Mouse (Mus musculus) spleen, postnatal 4 days (tissue): ENCODE measurements around the gene Dock1.

Experiments
- DNase-seq, 2 experiments: peaks; one replicate each; pipeline ENCODE4 v3.0.0; 2022; ENCODE audit warnings: low spot score in 2 of 2

The Dock1 gene

DNA sequence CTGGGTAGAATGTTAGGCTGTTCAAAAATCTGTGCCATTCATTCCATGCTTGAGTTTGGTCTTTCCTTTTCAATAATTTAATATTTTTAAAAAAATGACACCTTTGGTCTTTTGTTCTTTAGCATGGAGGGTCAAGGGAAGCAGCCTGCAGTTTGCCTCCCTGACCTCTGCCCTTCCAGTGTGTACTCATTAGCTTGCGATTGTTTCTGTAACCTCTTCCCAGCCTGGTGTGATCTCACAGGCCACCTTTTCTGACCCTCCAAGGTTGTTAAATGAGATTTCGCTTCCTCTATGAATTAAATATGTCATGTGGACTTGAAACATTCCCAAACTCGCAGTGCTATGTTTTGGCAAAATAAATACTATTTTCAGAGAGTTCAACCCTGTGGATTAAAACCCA is 151.6 kb downstream of the Dock1 start:
- no peak for DNase-seq

DNA sequence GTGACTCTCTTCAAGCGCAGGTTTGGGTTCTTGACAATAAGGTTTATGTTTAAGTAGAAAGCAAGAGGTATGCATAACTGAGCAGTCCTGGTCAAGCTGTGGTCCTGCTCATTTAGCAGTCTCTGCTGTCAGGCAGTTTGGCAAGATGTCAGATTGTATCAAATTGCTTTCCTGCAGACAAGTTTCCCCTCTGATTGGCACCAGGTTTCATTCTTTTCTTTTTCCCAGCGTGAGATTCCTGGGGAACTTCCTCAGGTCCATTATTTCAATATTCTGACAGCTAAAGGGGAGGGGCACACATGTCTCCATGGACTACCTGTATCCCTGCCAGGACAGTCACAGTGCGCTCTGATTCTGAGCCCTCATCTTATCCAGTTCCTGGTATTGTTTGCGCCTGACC is 153.4 kb downstream of the Dock1 start:
- DNase-seq: no peak

DNA sequence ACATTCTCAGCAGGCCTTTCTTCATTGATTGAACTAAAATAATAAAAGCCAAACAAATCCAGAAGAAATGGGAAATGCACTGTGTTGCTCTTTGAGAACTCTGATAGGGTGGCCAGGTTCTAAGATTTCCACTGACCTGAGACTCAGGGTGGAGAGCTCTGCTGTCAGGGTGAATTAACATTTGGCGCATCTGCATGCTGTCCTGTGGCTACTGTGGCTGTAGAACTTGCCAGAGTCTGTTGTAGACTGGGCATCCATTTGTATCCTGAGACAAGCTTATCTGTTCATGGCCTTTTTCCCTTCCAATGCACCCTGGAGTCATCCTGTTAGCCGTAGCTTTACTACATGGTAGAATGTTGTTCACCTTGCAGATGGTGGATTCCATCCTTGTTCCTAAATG is 169.6 kb downstream of the Dock1 start:
- DNase-seq: no peak

DNA sequence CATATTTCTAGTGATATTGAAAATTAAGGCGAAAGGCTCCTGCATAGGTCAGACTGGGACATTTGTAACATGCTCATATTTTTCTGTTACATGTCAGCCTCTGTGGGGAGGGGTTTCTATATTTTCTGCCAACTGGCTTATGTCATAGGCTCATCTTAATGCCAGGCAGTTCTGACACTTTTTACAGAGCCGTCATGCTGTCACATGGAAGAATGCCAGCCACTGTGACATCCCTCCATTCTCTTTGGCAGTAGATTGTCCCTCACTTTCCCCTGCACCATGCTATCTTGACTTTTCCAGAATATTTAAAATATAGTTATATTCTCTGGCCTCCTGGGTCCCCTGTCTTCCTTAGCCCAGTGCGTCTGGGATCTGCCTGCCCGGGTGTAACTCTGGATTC is 172.3 kb downstream of the Dock1 start:
- no peak for DNase-seq

DNA sequence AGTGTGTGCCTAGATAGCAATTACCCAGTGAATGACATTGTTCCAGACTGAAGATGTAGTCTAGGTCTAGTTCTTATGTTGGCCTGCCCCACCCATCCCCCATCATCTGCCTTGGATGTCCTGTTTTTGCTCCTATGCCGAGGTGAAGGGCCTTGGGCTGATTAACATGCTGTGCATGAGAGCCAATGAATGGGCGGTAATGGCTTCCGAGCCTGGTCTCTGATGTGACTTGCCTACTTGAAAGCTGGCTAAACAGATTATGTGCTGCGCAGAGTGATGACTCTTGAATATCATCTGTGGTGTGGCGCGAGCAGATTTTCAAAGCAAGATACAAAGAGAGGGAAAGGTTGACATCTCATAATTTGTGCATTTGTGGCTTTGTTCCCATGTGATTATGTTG is 191.5 kb downstream of the Dock1 start:
- no peak for DNase-seq

DNA sequence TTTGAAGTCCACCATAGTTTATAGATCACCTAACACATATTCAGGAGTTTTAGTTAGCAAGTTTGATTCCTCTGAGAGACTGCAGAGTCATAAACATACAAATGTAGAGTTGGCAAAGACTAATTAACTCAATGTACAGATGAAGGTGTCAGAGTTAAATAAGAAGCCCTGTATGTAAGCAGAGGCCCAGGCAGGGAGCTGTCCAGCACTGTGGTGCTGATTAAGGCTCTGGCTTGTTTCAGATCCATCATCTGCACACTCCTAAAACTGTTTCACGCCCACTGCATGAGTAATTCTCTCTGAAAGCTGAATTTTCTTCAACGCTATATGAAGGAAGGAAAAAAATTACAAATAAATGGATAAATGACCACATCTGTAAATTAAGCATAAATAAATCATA is 193.7 kb downstream of the Dock1 start:
- no peak for DNase-seq

DNA sequence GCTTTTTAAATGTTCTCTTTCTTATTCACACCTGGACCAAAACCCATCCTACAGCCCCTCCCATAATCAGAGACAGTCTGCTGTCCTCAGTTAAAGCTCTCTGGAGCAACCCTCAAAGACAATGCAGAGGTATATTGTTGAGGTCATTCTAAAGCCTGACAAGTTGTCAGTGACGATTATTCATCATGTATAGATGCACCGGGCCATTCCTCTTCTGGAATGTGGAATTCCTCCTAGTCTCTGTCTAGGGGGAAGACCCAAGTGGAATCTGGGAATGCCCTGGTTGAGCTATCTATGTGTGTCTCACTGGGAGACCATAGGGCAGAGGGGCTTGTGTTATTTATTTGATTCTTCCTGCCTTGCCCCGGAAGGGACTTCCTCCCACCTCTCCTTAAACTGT is 202.1 kb downstream of the Dock1 start:
- no peak for DNase-seq

DNA sequence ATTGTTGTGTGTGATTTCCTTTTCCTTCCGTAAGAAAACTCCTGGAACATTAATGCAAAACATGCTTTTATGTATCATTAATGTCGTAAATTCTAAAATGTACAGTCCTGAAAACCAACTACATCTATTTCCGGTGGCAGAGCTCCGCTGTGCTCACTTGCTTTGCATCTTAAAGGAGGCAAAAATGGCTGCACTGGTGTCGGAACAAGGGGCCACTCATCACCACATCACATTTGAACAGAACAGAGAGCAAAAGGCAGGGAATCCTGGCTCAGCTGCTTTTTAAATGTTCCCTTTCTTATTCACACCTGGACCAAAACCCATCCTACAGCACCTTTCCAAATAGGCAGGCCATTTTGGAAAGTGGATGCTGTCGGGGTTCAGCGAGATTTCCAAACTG is 202.5 kb downstream of the Dock1 start:
- DNase-seq: no peak

DNA sequence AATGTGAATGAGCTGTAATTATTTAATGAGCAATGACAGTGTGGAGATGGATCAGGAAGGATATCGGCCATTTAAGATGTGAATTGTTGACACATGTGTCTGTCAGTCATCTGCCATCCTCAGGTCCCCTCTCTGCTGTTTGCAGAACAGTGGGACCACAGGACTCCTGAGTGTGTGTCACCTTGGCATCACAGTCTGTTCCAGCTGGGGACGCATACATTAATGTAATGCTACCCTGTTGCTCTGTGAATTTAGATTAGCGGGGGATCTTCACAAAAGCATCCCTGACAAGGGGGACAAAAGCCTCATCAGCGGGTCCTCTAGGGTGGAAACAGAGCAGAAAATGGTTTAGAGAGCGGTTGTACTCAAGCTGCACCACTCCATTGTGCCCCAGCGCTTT is 208.5 kb downstream of the Dock1 start:
- DNase-seq: no peak

DNA sequence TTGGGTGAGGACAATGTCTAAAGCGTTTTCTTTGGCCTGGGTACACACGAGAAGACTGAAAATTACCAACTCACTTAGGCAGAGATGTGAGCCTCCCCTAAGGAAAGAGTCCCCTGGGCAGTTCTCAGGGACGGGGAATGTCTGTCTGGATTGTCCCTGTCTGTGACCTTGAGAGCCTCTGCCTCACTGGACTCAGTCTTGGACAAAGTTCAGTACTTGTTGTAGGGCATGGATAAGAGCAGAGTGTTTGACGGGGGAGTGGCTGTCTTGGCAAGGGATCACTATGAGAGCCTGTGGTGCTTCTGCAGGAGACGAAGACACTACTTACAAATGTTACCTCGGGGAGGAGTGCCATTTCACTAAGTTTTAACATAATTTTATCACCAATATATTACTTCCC is 210.0 kb downstream of the Dock1 start:
- DNase-seq: no peak

DNA sequence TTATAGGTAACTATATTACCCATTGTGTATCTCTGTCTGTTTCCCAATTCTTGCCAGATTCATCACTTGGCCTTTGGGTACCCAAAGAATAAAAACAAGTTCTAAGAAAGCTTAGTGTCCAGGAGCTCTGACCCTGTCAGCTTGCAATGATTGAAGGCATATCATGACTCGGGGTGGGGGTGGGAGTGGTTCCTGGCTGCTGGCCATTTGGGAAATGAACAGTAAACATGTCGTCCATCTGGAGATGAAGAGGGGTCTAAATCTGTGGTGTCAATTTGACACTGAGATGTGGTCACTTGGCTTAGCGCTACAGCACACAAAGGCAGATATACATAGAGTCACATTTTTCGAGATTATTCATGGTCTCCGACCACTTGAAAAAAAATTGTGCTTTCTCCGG is 213.1 kb downstream of the Dock1 start:
- no peak for DNase-seq

DNA sequence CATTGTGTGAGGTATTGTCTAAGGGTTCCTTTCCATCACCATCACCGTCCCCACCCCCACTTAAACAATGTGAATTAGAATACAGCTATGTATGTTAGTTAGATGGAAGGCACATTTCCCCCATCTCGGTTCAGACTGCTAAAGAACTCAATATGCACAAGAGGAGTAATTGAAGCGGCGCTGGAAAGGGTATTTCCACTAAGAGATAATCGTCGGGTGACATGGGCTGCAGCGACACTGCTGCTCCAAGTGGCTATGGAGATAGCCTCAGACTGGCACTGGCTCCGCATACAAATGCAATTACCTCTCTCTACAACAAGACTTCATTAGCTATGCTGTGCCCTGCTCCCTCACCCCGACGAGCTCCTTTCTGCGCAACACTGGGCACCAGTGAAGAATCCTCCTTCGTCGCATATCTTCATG is 222.0 kb downstream of the Dock1 start:
- no peak for DNase-seq

DNA sequence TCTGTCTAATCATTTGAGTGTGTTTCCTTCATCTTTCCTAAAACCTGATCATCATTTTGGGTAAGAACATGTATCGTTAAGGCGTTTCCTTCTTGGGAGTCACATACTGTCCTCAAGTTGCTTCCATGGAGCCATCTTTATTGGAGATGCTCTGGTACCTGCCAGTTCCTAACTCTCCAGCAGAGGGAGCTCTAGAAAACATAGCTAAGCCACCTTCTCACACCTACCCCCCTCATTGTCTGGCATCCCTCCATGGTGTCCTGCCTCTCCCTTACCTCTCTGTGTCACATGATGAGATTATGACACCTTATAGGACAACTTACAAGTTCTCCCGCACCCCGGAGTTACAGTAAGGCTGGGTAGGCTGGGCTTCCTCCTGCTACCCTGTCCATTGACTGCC is 222.5 kb downstream of the Dock1 start:
- DNase-seq: no peak

DNA sequence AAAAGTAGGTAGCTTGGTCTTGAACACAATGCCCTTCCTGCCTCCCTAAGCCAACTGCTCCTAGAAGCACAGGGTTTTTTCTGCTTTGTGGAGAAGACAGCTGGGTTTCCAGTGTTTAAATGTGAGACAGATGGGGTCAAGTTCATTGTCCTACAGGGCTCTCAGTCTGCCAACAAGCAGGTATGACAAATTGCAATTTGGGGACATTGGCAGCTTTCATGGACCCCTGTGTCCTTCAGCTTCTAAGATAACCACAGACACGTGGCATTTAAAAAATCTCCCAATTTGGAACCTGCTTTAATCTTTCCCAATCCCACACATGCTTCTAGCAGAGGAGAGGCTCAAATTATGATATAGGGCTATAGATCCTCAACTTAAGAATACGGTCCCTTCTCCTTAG is 224.2 kb downstream of the Dock1 start:
- no peak for DNase-seq

DNA sequence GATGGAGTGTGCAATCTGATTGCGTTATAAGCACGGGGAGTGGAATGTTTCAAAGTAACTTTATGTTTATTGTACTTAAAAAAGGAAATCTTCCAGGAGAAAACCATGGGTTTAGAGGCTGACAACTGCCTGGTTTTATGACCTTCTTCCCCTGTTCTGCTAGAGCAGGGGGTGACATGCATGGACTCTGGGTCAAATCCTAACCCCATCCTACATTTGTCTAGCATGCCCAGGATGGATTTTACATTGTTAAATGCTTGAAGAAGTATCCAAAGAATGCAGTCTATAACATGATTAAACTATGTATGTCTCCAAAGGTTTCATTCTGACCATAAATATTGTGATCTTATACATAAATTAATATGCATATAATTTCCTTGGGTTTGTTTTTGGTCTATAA is 229.0 kb downstream of the Dock1 start:
- DNase-seq: no peak

DNA sequence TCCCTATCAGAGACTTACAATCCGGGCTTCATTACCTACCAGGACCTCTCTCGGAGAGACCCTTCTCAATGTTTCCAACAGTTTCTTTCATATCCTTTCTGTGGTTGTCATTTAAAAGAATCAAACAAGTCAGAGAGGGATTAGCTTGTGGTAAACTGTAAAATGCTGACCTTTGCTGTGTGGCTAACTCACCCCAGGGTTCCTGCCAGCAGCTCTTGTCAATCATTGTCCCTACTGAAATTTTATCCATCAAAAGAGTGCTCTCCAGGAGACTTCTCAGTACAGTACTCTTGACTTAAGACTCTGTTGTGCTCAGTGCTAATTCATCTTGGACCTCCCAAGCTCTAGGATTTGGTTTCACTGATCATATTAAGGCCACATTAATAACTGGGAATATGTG is 231.5 kb downstream of the Dock1 start:
- DNase-seq: no peak

DNA sequence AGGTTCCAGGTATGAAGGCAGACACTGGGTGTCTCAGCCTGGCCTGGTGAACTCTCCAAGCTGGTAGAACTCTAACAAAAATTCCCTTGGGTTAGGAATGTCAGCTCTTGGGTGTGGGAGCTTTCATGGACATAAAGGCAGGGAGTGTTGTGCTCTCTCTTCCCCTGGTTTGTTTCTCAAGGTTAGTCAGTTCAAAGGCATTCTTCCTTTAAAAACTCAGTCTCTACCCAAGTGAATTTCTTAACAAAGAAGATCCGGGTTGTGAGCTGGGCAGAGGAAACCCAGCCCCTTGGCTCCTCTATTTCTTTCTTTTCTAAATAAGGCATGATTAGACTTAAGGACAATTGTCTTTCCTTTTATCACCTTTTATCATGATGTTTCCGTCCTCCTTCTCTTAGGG is 261.4 kb downstream of the Dock1 start:
- DNase-seq: no peak

DNA sequence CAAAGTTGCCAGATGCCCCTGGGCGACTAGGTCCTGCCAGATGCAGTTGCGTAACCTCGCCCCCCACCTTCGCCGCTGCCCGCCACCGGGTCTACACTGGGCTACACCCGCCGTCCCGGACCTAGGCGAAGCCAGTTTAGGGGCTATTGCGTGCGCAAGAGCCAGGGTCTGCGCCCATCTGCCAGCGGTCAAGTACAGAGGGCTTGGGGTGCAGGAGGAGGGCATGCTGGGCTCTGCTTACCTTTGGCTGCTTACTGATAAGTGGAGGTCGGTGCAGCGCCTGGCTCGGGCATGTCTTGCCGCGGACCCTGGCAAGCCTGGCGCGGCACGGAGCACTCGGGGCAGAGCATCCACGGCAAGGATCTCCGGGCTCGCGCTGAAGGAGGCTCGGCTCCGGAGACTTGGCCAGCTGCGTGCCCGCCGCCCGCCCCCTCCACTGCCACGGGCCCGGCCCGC is 267.0 kb downstream of the Dock1 start:
- peak in 1 of 2 experiments; percentile 61 for DNase-seq

DNA sequence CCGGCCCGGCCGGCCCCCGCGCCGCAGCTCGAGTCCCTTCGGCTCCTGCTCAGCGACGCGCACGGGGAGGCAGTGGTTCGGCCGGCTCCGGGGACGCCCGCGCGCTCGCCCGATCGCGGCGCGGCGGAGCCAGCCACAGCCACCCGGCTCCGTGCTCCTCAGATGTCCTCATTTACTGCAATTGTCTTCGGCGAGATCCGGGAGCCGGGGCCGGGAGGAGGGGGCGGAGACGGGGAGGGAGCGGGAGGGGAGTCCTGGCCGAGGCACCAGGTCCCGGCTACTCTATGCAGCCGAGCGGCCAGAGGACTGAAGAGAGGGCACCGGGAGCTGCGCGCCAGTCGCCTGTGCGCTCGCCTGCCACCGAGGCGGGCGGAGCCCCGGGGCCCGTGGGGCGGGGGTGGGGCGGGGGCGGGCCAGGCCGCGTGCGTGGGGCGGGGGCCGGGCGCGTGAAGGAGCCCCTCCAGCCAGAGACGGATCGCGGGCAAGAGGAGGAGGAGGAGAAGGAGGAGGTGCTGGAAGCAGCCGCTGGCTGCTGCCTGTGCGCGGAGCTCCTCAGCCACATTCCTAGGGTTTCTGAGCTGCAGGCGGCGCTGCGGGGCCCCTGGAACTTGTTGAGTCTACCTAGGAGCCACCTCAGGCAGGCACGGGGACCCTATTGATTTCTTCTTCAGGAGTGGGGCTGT is 267.6 kb downstream of the Dock1 start, which contains the start of gene Fam196a:
Fam196a (minus strand) TSS at position 504 of the 683 bp plus-strand sequence.
- DNase-seq: no peak

DNA sequence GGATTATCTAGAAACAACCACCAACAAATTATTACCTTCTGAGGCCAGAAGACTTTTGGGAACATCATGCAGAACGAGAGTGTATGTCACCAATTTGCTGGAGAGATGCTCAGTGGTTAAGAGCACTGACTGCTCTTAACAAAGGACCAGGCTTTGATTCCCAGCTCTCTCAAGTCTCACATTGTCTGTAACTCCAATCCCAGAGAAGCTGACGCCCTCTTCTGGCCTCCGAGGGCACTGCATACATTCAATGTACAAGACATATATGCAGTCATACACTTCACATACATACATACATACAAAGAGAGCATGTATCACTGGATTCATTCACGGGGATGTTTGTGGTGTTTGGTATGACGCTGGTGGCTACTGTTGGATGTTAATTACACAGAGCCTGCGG is 271.4 kb downstream of the Dock1 start:
- DNase-seq: no peak

DNA sequence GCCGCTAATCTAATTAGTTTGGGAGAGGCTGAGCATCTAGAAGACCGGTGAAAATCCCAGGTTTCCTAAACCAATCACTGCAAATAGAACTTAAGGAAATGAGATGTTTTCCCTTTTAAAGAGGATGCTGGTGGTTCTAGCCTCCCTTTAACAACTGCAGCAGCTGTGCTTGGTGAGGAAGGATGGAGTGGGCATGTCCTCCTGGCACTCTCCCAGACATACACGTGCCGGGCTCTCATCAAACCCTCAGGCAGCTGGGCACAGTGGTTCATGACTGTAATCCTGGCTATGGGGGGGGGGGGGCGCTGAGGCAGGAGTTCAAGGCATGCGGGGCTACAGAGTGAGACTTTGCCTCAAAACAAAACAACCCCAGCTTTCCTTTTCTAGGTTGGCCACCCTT is 272.6 kb downstream of the Dock1 start:
- no peak for DNase-seq

DNA sequence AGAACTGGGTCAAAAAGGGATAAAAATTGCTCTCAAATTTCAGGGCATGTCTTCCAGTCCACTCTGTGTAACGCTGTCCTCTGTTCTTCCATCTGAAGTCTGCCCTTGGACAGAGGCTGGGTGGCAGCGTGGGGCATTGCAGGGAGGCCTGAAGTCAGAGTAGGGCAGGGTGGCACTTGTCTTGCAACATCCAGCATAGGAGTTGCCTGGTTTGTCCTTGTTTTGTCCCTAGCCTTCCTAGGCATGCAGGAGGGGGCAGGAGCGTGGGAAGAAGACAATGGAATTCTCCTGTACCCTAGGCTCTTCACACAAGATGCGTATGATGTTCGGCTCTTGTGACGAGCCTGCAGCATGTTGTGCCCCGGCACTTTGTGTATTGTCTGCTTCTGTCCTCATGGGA is 273.2 kb downstream of the Dock1 start:
- no peak for DNase-seq

DNA sequence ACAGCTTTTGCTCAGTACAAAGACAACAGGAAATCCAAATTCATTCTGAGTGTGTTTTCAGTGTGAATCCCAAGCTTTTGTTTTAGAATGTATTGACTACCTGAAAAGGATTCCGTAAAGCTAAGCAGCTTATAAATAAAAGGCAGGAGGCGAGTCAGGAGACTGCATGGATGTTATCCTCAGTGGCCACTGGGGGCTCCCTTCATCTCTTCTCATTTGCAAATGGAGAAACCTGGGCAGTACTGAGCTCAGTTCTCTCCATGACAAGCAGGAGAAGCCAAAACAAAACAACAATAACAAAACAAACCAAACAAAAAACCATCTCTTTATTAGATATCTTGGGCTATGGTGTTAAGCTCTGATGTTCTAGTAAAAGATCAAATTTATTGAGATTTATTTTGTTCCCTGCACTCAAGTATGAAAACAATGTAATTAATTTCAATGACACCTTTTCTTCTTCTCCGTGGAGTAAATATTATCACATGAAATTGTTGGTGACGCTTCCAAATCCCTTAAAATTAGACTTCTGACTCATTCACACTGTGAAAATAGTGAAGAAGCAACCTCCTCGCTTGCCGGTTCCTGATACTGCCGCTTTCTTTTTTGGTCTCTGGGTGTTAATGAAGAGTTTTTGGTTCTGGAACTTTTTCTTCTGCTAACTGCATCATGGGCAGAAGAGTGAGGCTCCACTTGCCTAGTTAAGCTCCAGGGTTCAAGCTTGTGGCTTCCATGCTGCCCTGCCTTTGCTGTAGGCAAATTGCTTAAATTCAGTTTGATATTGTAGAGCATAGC is 275.7 kb downstream of the Dock1 start:
- DNase-seq: no peak
